Mouse (Mus musculus): ENCODE data around the gene Surf1. TPM values are rescaled to one million over a fixed set of nuclear protein-coding genes. Genes with fewer than 3 reads are reported as not detected.

Gene Surf1
- total RNA-seq (2023), result 10 to 100 TPM; 44.7 to 49.2 TPM

GRCm38 (mm10) chr2:26915927-26916728 lies at the start of gene Surf1, which contains the start of gene Surf2:
Surf1 (minus strand) TSS chr2:26916530.
Surf2 (plus strand) TSS chr2:26916367.

GRCm38 (mm10) chr2:26963923-26964723 lies 47.8 kb upstream of the Surf1 start, which contains the start of gene Rexo4:
Rexo4 (minus strand) TSS chr2:26964386.

GRCm38 (mm10) chr2:26933304-26934055 lies 17.1 kb upstream of the Surf1 start, which contains the start of the genes Surf4 and Stkld1:
Surf4 (minus strand) TSS chr2:26933928.
Stkld1 (plus strand) TSS chr2:26934047.

GRCm38 (mm10) chr2:26910124-26910993 lies 6.0 kb downstream of the Surf1 start, which contains the start of the genes Med22 and Rpl7a:
Med22 (minus strand) TSS chr2:26910677.
Rpl7a (plus strand) TSS chr2:26910764.

GRCm38 (mm10) chr2:26902467-26903220 lies 13.7 kb downstream of the Surf1 start, which contains the start of gene Surf6:
Surf6 (minus strand) TSS chr2:26902879.

GRCm38 (mm10) chr2:26864879-26865278 lies 51.5 kb downstream of the Surf1 start, which contains the start of gene Abo:
Abo (minus strand) TSS chr2:26864979.

Other genes with a start within 250 kb of the Surf1 start
- gene Lcn4, start 245.2 kb downstream of the Surf1 start, total RNA-seq (2023), result under 1 TPM in 1 of 2 experiments, not detected in 1; 0.64 TPM
- gene Abo, start 51.6 kb downstream of the Surf1 start, total RNA-seq (2023), result not detected
- gene Surf6, start 13.7 kb downstream of the Surf1 start, total RNA-seq (2023), result 10 to 100 TPM; 15.8 to 19.1 TPM
- gene Med22, start 5.9 kb downstream of the Surf1 start, total RNA-seq (2023), result 10 to 100 TPM; 22.3 to 25.3 TPM
- 100 to 1,000 TPM; 351 to 391 TPM for gene Rpl7a, start 5.8 kb downstream of the Surf1 start, total RNA-seq (2023)
- gene Surf2, start 163 bp downstream of the Surf1 start, total RNA-seq (2023), result 10 to 100 TPM; 12.3 to 15.2 TPM
- gene Surf4, start 17.4 kb upstream of the Surf1 start, total RNA-seq (2023), result 100 to 1,000 TPM in 1 of 2 experiments, 10 to 100 TPM in 1; 93.0 to 109 TPM
- not detected for gene Stkld1, start 17.5 kb upstream of the Surf1 start, total RNA-seq (2023)
- gene Rexo4, start 47.9 kb upstream of the Surf1 start, total RNA-seq (2023), result 10 to 100 TPM; 23.1 to 23.8 TPM
- not detected for gene Adamts13, start 56.9 kb upstream of the Surf1 start, total RNA-seq (2023)
- 10 to 100 TPM in 1 of 2 experiments, 1 to 10 TPM in 1; 9.1 to 15.3 TPM for gene Cacfd1, start 93.4 kb upstream of the Surf1 start, total RNA-seq (2023)
- 10 to 100 TPM; 78.7 to 96.5 TPM for gene Slc2a6, start 111.5 kb upstream of the Surf1 start, total RNA-seq (2023)
- gene Mymk, start 155.6 kb upstream of the Surf1 start, total RNA-seq (2023), result not detected
- gene Adamtsl2, start 162.8 kb upstream of the Surf1 start, total RNA-seq (2023), result not detected
- not detected for gene Fam163b, start 226.0 kb upstream of the Surf1 start, total RNA-seq (2023)
- not detected for gene Dbh, start 248.7 kb upstream of the Surf1 start, total RNA-seq (2023)

All from neutrophil, adult 59 days (primary cell).